Mouse (Mus musculus): ENCODE results near the gene Ddx24.

- TF ChIP-seq CTCF (conservative IDR thresholded peaks at IDR 0.05; ENCODE audit: low read length) (no peak), POU5F1 (IDR thresholded peaks at IDR 0.05; ENCODE audit: borderline replicate concordance, low read length) (no peak), NANOG (IDR thresholded peaks at IDR 0.05; ENCODE audit: borderline replicate concordance, low read length) (no peak)
Observed at GRCm38 (mm10) chr12:103434861-103435260, 9.2 kb upstream of the Ddx24 start.
